Mouse (Mus musculus): ENCODE data around the gene Pnpla3. TPM values are rescaled to one million over a fixed set of nuclear protein-coding genes. Genes with fewer than 3 reads are reported as not detected.

The Pnpla3 gene
- polyA plus RNA-seq, 1 experiment from 2014 or later: 1.1 TPM

DNA sequence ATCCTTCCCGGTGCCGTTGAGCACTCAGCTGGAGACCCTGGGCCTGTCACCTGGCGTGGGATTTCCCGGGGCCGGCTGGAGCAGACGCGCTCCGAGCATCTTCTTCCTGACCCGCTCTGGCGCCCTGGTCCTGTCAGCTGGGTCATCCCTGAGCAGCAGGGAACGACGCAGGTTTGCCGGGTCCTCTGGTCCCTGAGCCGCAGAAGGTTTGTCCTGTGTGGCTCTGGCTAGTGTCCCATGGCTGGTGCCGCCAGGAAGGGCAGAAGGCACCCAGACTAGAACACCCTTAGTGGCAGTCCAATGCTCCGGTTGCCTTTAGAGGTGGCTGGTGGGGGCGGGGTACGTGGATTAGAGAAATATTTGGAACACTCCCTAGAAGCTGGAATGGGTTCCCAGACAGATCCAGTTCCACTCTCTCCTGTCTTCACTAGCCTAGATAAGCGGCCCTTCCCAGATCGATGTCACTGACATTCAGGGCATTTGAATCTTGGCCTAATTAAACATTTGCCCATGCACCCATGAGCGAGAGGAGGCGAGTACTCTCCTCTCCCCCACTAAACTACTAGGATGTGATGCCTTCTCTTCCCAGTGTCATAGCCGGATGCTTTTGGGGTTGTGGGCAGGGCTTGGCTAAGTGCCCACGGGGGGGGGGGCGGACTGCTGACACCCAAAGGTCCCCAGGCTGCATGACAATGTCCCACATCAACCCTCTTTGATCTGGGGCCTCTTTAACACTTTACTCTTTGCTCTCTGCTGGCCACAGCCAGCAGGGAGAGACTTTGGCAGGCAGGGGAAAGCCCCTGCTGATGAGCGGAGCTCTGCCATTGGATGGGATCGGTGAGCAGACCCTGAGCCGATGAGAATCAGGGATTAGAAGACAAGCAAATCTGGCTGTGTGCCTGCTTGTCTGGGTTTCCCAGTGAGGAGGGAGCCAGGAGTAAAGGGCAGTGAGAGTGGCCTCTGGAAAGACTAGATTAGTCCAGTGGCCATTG, 829 bp downstream of the Pnpla3 start:
- Histone ChIP-seq H3K4me2 (replicated peaks; ENCODE audit: low read depth, low read length) (peak overlapping the region; percentile 97), H3K4me3 (ENCODE audit: low read length) (peak overlapping the region; percentile 58), H3K27me3 (ENCODE audit: insufficient read depth, low read length) (peaks cover 15% of the 10 kb centered on the region; the same call in 1 of the 2 replicates), H3K9me3 (ENCODE audit: low read length) (no peaks in the 10 kb centered on the region), H3K4me1 (ENCODE audit: insufficient read depth, low read length) (peaks cover 16% of the 10 kb centered on the region), H3K9ac (replicated peaks; ENCODE audit: low read length) (peak overlapping the region; percentile 64), H3K27ac (ENCODE audit: low read length) (no peak overlapping the region), H3K36me3 (ENCODE audit: insufficient read depth, low read length) (no peaks in the 10 kb centered on the region)
- WGBS: 1% methylated on average over 28 of the region's 28 CpGs
- peak; percentile 7; the same call in 1 of the 2 replicates for ATAC-seq (ENCODE audit: low FRiP score, low TSS enrichment)

DNA sequence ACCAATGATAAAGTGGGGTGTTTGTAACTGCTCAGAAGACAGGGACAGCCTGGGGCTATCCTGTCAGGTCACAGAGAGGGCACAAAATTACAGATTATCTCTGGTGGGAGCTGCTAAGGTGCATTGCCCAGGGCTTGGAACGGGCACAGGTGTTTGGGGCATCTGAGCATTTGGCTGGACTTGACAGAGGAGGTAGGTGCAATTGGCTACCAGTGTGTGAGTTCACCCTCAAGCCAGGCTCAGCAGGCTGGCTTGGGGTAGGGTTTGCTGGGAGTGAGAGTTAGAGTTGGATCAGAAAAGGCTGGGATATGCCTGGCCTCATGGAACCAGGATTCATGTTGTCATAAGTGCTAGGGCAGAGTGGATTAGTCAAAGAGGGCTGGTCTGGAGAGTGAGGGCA, 1.9 kb downstream of the Pnpla3 start:
- Histone ChIP-seq H3K9ac (replicated peaks; ENCODE audit: low read length) (no peak overlapping the region), H3K27ac (ENCODE audit: low read length) (no peak overlapping the region), H3K9me3 (ENCODE audit: low read length) (no peaks in the 10 kb centered on the region), H3K4me2 (replicated peaks; ENCODE audit: low read depth, low read length) (no peak overlapping the region), H3K4me1 (ENCODE audit: insufficient read depth, low read length) (peaks cover 16% of the 10 kb centered on the region), H3K27me3 (ENCODE audit: insufficient read depth, low read length) (peaks cover 15% of the 10 kb centered on the region; the same call in 1 of the 2 replicates), H3K36me3 (ENCODE audit: insufficient read depth, low read length) (no peaks in the 10 kb centered on the region), H3K4me3 (ENCODE audit: low read length) (no peak overlapping the region)
- WGBS: 50% methylated on average over 1 of the region's 1 CpGs
- ATAC-seq (ENCODE audit: low FRiP score, low TSS enrichment): no peak

DNA sequence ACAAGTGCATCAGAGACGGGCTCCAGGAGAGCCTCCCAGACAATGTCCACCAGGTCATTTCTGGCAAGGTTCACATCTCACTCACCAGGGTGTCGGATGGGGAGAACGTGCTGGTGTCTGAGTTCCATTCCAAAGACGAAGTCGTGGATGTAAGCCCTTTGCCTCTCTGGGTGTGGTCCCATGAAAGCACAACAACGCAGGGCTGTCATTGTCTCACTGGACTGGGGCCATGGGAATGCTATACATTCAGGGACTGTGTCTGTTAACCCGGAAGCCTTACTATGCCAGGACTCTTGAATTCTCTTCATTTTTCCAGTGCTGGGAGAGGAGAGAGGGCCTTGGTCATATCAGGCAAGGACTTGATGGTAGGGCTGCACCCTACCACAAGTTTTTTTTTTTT, 3.5 kb downstream of the Pnpla3 start:
- no peak overlapping the region for H3K4me2 ChIP-seq (replicated peaks; ENCODE audit: low read depth, low read length)
- H3K4me3 ChIP-seq (ENCODE audit: low read length): no peak overlapping the region
- no peak overlapping the region for H3K27ac ChIP-seq (ENCODE audit: low read length)
- no peak overlapping the region for H3K9ac ChIP-seq (replicated peaks; ENCODE audit: low read length)
- 86% methylated on average over 7 of the region's 7 CpGs for whole genome bisulfite sequencing
- ATAC-seq (ENCODE audit: low FRiP score, low TSS enrichment): no peak
- peaks cover 15% of the 10 kb centered on the region; the same call in 1 of the 2 replicates for H3K27me3 ChIP-seq (ENCODE audit: insufficient read depth, low read length)
- no peaks in the 10 kb centered on the region for H3K9me3 ChIP-seq (ENCODE audit: low read length)
- peaks cover 16% of the 10 kb centered on the region for H3K4me1 ChIP-seq (ENCODE audit: insufficient read depth, low read length)
- H3K36me3 ChIP-seq (ENCODE audit: insufficient read depth, low read length): no peaks in the 10 kb centered on the region

DNA sequence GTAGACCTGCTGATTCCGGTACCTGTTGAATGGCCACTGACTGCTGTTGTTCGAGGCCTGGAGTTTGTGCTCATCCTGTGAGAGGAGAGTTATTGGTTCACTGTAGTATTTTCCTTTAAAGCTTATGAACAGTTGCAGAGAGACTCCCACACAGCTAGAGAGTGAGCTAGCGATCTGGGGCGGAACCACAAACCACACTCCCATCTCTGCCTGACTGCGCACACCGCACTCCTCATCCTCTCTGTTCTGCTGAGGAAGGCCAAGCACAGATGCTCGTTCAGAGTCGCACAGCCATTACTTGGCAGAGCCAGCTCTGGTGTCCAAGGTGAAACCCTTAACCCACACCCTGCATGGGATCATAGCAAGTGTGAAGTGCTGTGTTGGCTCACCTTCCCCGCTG, 11.1 kb downstream of the Pnpla3 start:
- Histone ChIP-seq H3K36me3 (ENCODE audit: insufficient read depth, low read length) (no peaks in the 10 kb centered on the region), H3K4me3 (ENCODE audit: low read length) (no peak overlapping the region), H3K9me3 (ENCODE audit: low read length) (no peaks in the 10 kb centered on the region), H3K4me1 (ENCODE audit: insufficient read depth, low read length) (peaks cover 3% of the 10 kb centered on the region; the same call in 1 of the 2 replicates), H3K27me3 (ENCODE audit: insufficient read depth, low read length) (no peaks in the 10 kb centered on the region), H3K9ac (replicated peaks; ENCODE audit: low read length) (no peak overlapping the region), H3K27ac (ENCODE audit: low read length) (no peak overlapping the region), H3K4me2 (replicated peaks; ENCODE audit: low read depth, low read length) (no peak overlapping the region)
- ATAC-seq (ENCODE audit: low FRiP score, low TSS enrichment): no peak
- WGBS: 85% methylated on average over 9 of the region's 9 CpGs

DNA sequence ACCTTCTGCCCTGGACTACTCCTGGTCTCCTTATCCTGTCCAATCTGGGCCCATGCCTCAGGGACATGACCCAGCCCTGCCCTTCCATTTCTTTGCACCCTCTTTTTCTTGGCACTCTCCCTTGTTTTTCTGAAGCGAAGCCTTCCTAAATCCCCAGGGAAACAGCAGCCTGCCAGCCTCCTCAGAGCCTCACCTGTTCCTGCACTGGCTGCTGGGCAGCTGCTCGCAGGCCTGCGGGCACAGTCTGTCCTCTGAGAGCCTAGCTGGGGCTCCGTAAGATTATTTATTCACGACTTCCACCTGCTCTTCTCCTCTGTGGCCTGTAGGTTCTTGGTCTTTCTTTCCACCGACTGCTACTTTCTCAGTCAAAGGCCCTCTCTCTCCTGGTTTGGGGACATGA, 14.4 kb downstream of the Pnpla3 start:
- ATAC-seq (ENCODE audit: low FRiP score, low TSS enrichment): no peak
- H3K4me1 ChIP-seq (ENCODE audit: insufficient read depth, low read length): peaks cover 7% of the 10 kb centered on the region; the same call in 1 of the 2 replicates
- H3K9ac ChIP-seq (replicated peaks; ENCODE audit: low read length): no peak overlapping the region
- no peaks in the 10 kb centered on the region for H3K9me3 ChIP-seq (ENCODE audit: low read length)
- H3K27me3 ChIP-seq (ENCODE audit: insufficient read depth, low read length): no peaks in the 10 kb centered on the region
- H3K27ac ChIP-seq (ENCODE audit: low read length): no peak overlapping the region
- no peak overlapping the region for H3K4me3 ChIP-seq (ENCODE audit: low read length)
- 63% methylated on average over 6 of the region's 6 CpGs for WGBS
- H3K36me3 ChIP-seq (ENCODE audit: insufficient read depth, low read length): no peaks in the 10 kb centered on the region
- no peak overlapping the region for H3K4me2 ChIP-seq (replicated peaks; ENCODE audit: low read depth, low read length)

DNA sequence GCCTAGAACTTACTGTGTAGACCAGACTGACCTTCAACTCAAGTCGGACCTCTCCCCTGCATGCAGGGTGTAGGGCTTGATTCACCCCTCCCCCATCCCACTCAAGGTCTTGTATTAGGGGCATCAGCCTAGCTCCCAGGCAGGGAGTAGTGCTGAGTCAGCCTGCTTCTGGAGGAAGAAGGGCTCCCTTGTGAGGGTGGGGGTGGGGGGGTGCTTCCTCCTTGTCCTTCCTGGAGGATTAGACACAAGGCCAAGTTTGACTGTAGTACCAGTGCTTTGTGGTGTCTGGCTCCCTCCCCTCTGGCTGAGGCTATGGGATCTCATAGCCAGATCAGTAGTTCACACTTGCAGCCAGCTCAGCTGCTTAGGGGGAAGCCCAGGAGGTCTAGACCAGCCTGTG, 16.3 kb downstream of the Pnpla3 start:
- Histone ChIP-seq H3K27me3 (ENCODE audit: insufficient read depth, low read length) (no peaks in the 10 kb centered on the region), H3K9me3 (ENCODE audit: low read length) (no peaks in the 10 kb centered on the region), H3K4me1 (ENCODE audit: insufficient read depth, low read length) (peaks cover 7% of the 10 kb centered on the region; the same call in 1 of the 2 replicates), H3K4me2 (replicated peaks; ENCODE audit: low read depth, low read length) (no peak overlapping the region), H3K9ac (replicated peaks; ENCODE audit: low read length) (no peak overlapping the region), H3K4me3 (ENCODE audit: low read length) (no peak overlapping the region), H3K36me3 (ENCODE audit: insufficient read depth, low read length) (no peaks in the 10 kb centered on the region), H3K27ac (ENCODE audit: low read length) (no peak overlapping the region)
- WGBS: 25% methylated on average over 1 of the region's 1 CpGs
- ATAC-seq (ENCODE audit: low FRiP score, low TSS enrichment): peak; percentile 71; the same call in 1 of the 2 replicates

DNA sequence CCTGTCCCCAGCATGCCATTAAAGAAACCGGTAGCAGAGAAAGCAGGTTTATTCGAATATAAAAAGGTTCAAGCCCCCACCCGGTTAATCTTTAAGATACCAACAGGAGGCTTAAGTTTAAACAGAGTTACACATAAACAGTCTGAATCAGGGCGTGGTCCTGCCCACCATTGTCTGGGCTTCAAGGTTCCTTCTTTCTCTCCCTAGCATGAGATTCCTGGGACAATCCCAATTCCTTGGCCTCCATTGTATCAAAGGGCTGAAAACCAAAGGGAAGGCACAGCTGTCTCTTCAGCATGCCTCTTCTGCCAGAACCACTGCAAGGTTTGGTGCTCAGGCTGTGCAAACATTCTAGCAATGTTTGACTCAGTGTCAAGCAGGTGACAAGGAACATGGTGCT, 18.6 kb downstream of the Pnpla3 start:
- Histone ChIP-seq H3K4me2 (replicated peaks; ENCODE audit: low read depth, low read length) (no peak overlapping the region), H3K9me3 (ENCODE audit: low read length) (no peaks in the 10 kb centered on the region), H3K4me3 (ENCODE audit: low read length) (no peak overlapping the region), H3K36me3 (ENCODE audit: insufficient read depth, low read length) (no peaks in the 10 kb centered on the region), H3K27ac (ENCODE audit: low read length) (no peak overlapping the region), H3K27me3 (ENCODE audit: insufficient read depth, low read length) (no peaks in the 10 kb centered on the region), H3K9ac (replicated peaks; ENCODE audit: low read length) (no peak overlapping the region), H3K4me1 (ENCODE audit: insufficient read depth, low read length) (peaks cover 7% of the 10 kb centered on the region; the same call in 1 of the 2 replicates)
- no peak for ATAC-seq (ENCODE audit: low FRiP score, low TSS enrichment)
- 71% methylated on average over 4 of the region's 4 CpGs for WGBS

DNA sequence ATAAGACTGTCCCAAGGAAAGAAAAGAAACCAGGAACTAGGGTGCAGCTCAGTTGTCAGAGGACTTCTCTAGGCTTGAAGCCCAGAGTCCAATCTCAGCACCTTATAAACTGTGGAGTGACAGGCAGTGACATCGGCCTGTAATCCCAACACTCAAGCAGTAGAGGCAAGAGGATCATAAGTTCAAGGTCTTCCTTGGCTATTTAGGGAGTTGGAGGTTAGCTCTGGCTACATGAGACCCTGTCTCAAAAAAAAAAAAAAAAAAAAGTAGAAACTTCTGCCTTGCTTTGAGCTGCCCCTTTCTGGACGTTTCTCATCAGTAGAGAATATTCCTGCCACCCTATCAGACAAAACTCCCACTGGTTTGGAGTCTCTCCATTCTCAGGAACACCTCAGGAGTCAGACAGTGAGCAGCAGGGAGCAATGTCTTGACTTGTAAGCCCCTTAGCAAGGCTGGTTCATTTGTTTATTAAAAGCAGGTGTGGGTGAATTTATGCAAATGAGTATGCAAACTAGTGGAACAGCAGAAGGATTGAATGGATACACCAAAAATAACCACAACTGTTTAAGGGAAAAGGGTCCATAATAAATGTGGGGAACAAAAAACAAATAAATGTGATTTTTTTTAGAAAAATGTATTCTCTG, 21.4 kb downstream of the Pnpla3 start:
- ATAC-seq (ENCODE audit: low FRiP score, low TSS enrichment): no peak
- Histone ChIP-seq H3K27me3 (ENCODE audit: insufficient read depth, low read length) (no peaks in the 10 kb centered on the region), H3K27ac (ENCODE audit: low read length) (no peak overlapping the region), H3K9ac (replicated peaks; ENCODE audit: low read length) (no peak overlapping the region), H3K4me1 (ENCODE audit: insufficient read depth, low read length) (peaks cover 12% of the 10 kb centered on the region), H3K9me3 (ENCODE audit: low read length) (no peaks in the 10 kb centered on the region), H3K4me2 (replicated peaks; ENCODE audit: low read depth, low read length) (no peak overlapping the region), H3K4me3 (ENCODE audit: low read length) (no peak overlapping the region), H3K36me3 (ENCODE audit: insufficient read depth, low read length) (no peaks in the 10 kb centered on the region)
- 56% methylated on average over 2 of the region's 2 CpGs for WGBS

DNA sequence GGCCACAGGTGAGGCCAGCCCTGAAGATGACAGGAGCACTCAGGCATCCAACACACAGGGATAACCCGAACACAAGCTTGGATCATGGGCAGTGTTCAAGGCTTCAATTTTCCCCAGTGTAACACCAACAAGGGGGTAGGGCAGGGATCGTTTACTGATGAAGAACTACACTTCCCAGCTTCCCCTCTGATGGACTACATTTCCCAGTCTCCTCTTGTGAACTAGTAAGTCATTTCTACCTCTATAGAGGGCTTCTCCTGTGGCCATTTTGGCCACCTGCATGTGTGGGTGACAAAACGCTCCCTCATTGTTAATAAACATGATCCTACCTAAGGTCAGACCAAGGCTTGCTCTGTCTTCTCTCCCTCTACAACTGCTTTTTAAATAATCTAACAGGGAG, 22.2 kb downstream of the Pnpla3 start:
- Histone ChIP-seq H3K9me3 (ENCODE audit: low read length) (no peaks in the 10 kb centered on the region), H3K27me3 (ENCODE audit: insufficient read depth, low read length) (no peaks in the 10 kb centered on the region), H3K9ac (replicated peaks; ENCODE audit: low read length) (no peak overlapping the region), H3K36me3 (ENCODE audit: insufficient read depth, low read length) (no peaks in the 10 kb centered on the region), H3K4me2 (replicated peaks; ENCODE audit: low read depth, low read length) (no peak overlapping the region), H3K4me1 (ENCODE audit: insufficient read depth, low read length) (peaks cover 10% of the 10 kb centered on the region), H3K27ac (ENCODE audit: low read length) (no peak overlapping the region), H3K4me3 (ENCODE audit: low read length) (no peak overlapping the region)
- no peak for ATAC-seq (ENCODE audit: low FRiP score, low TSS enrichment)
- 41% methylated on average over 3 of the region's 3 CpGs for WGBS

DNA sequence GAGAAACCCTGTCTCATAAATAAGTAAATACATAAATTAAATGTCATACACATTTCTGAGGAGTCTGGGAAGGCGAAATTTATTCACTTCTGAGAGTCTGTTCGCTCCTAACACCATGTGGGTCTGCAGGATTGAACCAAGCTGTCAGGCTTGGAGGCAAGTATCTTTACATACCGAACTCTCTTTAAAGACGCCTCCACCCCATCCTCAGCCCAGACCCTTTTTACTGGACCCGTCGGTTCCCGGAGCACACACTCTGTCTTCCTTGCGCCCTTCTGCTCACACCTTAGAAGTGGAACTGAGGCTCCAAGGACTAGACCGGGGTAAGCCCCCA, 24.1 kb downstream of the Pnpla3 start:
- Histone ChIP-seq H3K27me3 (ENCODE audit: insufficient read depth, low read length) (no peaks in the 10 kb centered on the region), H3K36me3 (ENCODE audit: insufficient read depth, low read length) (peaks cover 11% of the 10 kb centered on the region), H3K4me2 (replicated peaks; ENCODE audit: low read depth, low read length) (peak overlapping the region; percentile 62), H3K27ac (ENCODE audit: low read length) (peak overlapping the region; percentile 96), H3K4me3 (ENCODE audit: low read length) (peak overlapping the region; percentile 94), H3K4me1 (ENCODE audit: insufficient read depth, low read length) (peaks cover 10% of the 10 kb centered on the region), H3K9me3 (ENCODE audit: low read length) (no peaks in the 10 kb centered on the region), H3K9ac (replicated peaks; ENCODE audit: low read length) (peak overlapping the region; percentile 91)
- no peak for ATAC-seq (ENCODE audit: low FRiP score, low TSS enrichment)
- 2% methylated on average over 9 of the region's 9 CpGs for WGBS
